Mouse (Mus musculus) ES-Bruce4 (cell line): ENCODE measurements at regions not wholly inside any gene's neighbourhood (a gene's known extent, or its start where the extent isn't known, plus 50 kb on each side); places are given as distances from the start of the nearest gene placed in this dataset.

Experiments
- H3K27ac ChIP-seq: 2 replicates; pipeline ENCODE4 v1.5.1; 2012; ENCODE audit warnings: low read length, inconsistent platforms; ENCODE audit not compliant: insufficient read depth
- H3K27me3 ChIP-seq: 2 replicates; pipeline ENCODE4 v1.6.1; 2012; ENCODE audit warnings: mild to moderate bottlenecking, low read length, inconsistent platforms; ENCODE audit not compliant: control insufficient read depth, poor library complexity, insufficient read depth, severe bottlenecking
- H3K36me3 ChIP-seq: 2 replicates; pipeline ENCODE4 v1.6.1; 2012; ENCODE audit warnings: inconsistent platforms, mild to moderate bottlenecking, low read length, moderate library complexity; ENCODE audit not compliant: control insufficient read depth, poor library complexity, insufficient read depth, severe bottlenecking
- H3K4me1 ChIP-seq: one replicate; pipeline ENCODE4 v1.8.1; 2011; ENCODE audit warnings: low read length; ENCODE audit not compliant: control insufficient read depth, insufficient read depth
- H3K4me3 ChIP-seq: 2 replicates; pipeline ENCODE4 v1.5.1; 2011; ENCODE audit warnings: low read depth, mild to moderate bottlenecking, low read length
- H3K9ac ChIP-seq: 2 replicates; pipeline ENCODE4 v1.6.1; 2012; ENCODE audit warnings: low read depth, mild to moderate bottlenecking, inconsistent platforms; ENCODE audit not compliant: poor library complexity, severe bottlenecking
- H3K9me3 ChIP-seq: replicated peaks from 2 replicates; pipeline ENCODE4 v1.6.1; 2012; ENCODE audit warnings: mild to moderate bottlenecking, low read length, inconsistent platforms; ENCODE audit not compliant: control insufficient read depth, poor library complexity, insufficient read depth, severe bottlenecking
- CTCF ChIP-seq: IDR thresholded peaks from one replicate; pipeline ENCODE4 v1.8.1; 2011; ENCODE audit warnings: low read depth, low read length
- EP300 ChIP-seq: IDR thresholded peaks from 2 replicates; pipeline ENCODE4 v1.6.1; 2011; ENCODE audit warnings: low read depth, low read length; ENCODE audit not compliant: insufficient read depth
- POLR2A ChIP-seq: IDR thresholded peaks from one replicate; pipeline ENCODE4 v1.8.1; 2011; ENCODE audit warnings: low read length; ENCODE audit not compliant: insufficient read depth

GRCm38 (mm10) chr3:14952169-14952729 is 66.2 kb downstream of the Car2 start:
- H3K27ac ChIP-seq, result no peak overlapping the region
- TF ChIP-seq EP300 (no peak), POLR2A (no peak), CTCF (no peak)
- no peaks in the 10 kb centered on the region for H3K4me1 ChIP-seq
- no peaks in the 10 kb centered on the region for H3K36me3 ChIP-seq
- no peaks in the 10 kb centered on the region for H3K27me3 ChIP-seq
- no peak overlapping the region for H3K9ac ChIP-seq
- H3K9me3 ChIP-seq, result no peaks in the 10 kb centered on the region
- no peak overlapping the region for H3K4me3 ChIP-seq

- no peak for TF ChIP-seq EP300
- TF ChIP-seq CTCF, result no peak
- no peak for TF ChIP-seq POLR2A
- Histone ChIP-seq H3K4me1 (no peaks in the 10 kb centered on the region), H3K27me3 (no peaks in the 10 kb centered on the region), H3K27ac (no peak overlapping the region), H3K9ac (no peak overlapping the region), H3K9me3 (no peaks in the 10 kb centered on the region), H3K4me3 (no peak overlapping the region), H3K36me3 (no peaks in the 10 kb centered on the region)
Observed at GRCm38 (mm10) chr3:14952951-14953350, 66.9 kb downstream of the Car2 start.

- Histone ChIP-seq H3K27me3 (no peaks in the 10 kb centered on the region), H3K9me3 (no peaks in the 10 kb centered on the region), H3K4me3 (no peak overlapping the region), H3K9ac (no peak overlapping the region), H3K27ac (no peak overlapping the region), H3K36me3 (no peaks in the 10 kb centered on the region), H3K4me1 (peaks cover 3% of the 10 kb centered on the region)
- no peak for TF ChIP-seq CTCF
- no peak for TF ChIP-seq EP300
- TF ChIP-seq POLR2A, result no peak
Observed at GRCm38 (mm10) chr3:14957481-14957880, 71.4 kb downstream of the Car2 start.

- Histone ChIP-seq H3K27ac (no peak overlapping the region), H3K36me3 (no peaks in the 10 kb centered on the region), H3K9ac (no peak overlapping the region), H3K4me1 (peaks cover 3% of the 10 kb centered on the region), H3K9me3 (no peaks in the 10 kb centered on the region), H3K4me3 (no peak overlapping the region), H3K27me3 (no peaks in the 10 kb centered on the region; the same call in 1 of the 2 replicates)
- no peak for TF ChIP-seq CTCF
Observed at GRCm38 (mm10) chr3:14958277-14958676, 72.2 kb downstream of the Car2 start.

GRCm38 (mm10) chr3:14959586-14959985 is 73.5 kb downstream of the Car2 start:
- Histone ChIP-seq H3K36me3 (no peaks in the 10 kb centered on the region), H3K4me1 (peaks cover 3% of the 10 kb centered on the region), H3K4me3 (no peak overlapping the region), H3K27ac (no peak overlapping the region), H3K9ac (no peak overlapping the region), H3K27me3 (no peaks in the 10 kb centered on the region; the same call in 1 of the 2 replicates), H3K9me3 (no peaks in the 10 kb centered on the region)
- TF ChIP-seq EP300 (0 out of 2 replicates have a peak, but pooled peaks have one; percentile 23), POLR2A (no peak), CTCF (no peak)

- Histone ChIP-seq H3K27me3 (no peaks in the 10 kb centered on the region; the same call in none of the 2 replicates), H3K9ac (no peak overlapping the region), H3K9me3 (no peaks in the 10 kb centered on the region), H3K27ac (no peak overlapping the region), H3K4me3 (no peak overlapping the region), H3K4me1 (no peaks in the 10 kb centered on the region), H3K36me3 (no peaks in the 10 kb centered on the region)
- TF ChIP-seq EP300 (no peak), POLR2A (no peak), CTCF (no peak)
Observed at GRCm38 (mm10) chr3:14964795-14965194, 78.7 kb downstream of the Car2 start.
